Mouse (Mus musculus) right cerebral cortex, postnatal 36 days (tissue): ENCODE data around the gene Wfdc1.

Source experiments
- DNase-seq, 2 experiments: peaks; one replicate each; pipeline ENCODE4 v3.0.0; 2022; ENCODE audit warnings: low spot score in 2 of 2, mixed read lengths in 1 of 2

Gene Wfdc1

GRCm38 (mm10) chr8:119690602-119691001 is 24.4 kb downstream of the Wfdc1 start:
- DNase-seq, result no peak

GRCm38 (mm10) chr8:119691989-119692388 is 25.8 kb downstream of the Wfdc1 start:
- no peak for DNase-seq

- DNase-seq, result no peak
These were observed 28.5 kb downstream of the Wfdc1 start for GRCm38 (mm10) chr8:119694696-119695095.

- no peak for DNase-seq
These were observed 31.0 kb downstream of the Wfdc1 start for GRCm38 (mm10) chr8:119697163-119697562.

GRCm38 (mm10) chr8:119698960-119699359 is 32.8 kb downstream of the Wfdc1 start:
- no peak for DNase-seq

- DNase-seq, result no peak
These were observed 33.5 kb downstream of the Wfdc1 start, which contains the start of gene Atp2c2 for GRCm38 (mm10) chr8:119699549-119700134. Gene Atp2c2, plus strand, starts transcription at chr8:119700009.

GRCm38 (mm10) chr8:119702965-119703364 is 36.8 kb downstream of the Wfdc1 start:
- DNase-seq, result no peak

- DNase-seq, result no peak
These were observed 41.0 kb downstream of the Wfdc1 start for GRCm38 (mm10) chr8:119707146-119707545.

GRCm38 (mm10) chr8:119708471-119708870 is 42.3 kb downstream of the Wfdc1 start:
- DNase-seq, result no peak

GRCm38 (mm10) chr8:119708878-119709702 is 42.9 kb downstream of the Wfdc1 start:
- DNase-seq, result no peak

- no peak for DNase-seq
These were observed 43.5 kb downstream of the Wfdc1 start for GRCm38 (mm10) chr8:119709703-119710093.

- no peak for DNase-seq
These were observed 46.1 kb downstream of the Wfdc1 start for GRCm38 (mm10) chr8:119712226-119712625.

- DNase-seq, result no peak
These were observed 47.3 kb downstream of the Wfdc1 start for GRCm38 (mm10) chr8:119713421-119713820.

GRCm38 (mm10) chr8:119715221-119715620 is 49.1 kb downstream of the Wfdc1 start:
- DNase-seq, result no peak

- no peak for DNase-seq
These were observed 50.6 kb downstream of the Wfdc1 start for GRCm38 (mm10) chr8:119716730-119717299.

GRCm38 (mm10) chr8:119717765-119718164 is 51.6 kb downstream of the Wfdc1 start:
- DNase-seq, result no peak

- DNase-seq, result peak; percentile 58 to 59
These were observed 52.9 kb downstream of the Wfdc1 start for GRCm38 (mm10) chr8:119719011-119719501.

- no peak for DNase-seq
These were observed 56.2 kb downstream of the Wfdc1 start for GRCm38 (mm10) chr8:119722348-119722747.

GRCm38 (mm10) chr8:119723676-119724075 is 57.5 kb downstream of the Wfdc1 start:
- DNase-seq, result no peak

- no peak for DNase-seq
These were observed 58.4 kb downstream of the Wfdc1 start for GRCm38 (mm10) chr8:119724596-119724995.

GRCm38 (mm10) chr8:119727093-119727492 is 60.9 kb downstream of the Wfdc1 start:
- DNase-seq, result no peak

- DNase-seq, result no peak
These were observed 62.3 kb downstream of the Wfdc1 start for GRCm38 (mm10) chr8:119728351-119728895.
